Mouse (Mus musculus) testis, postnatal 10 days (tissue): Measurements from ENCODE around the gene Arhgef7.

Experiments
- DNase-seq: peaks from one replicate; pipeline ENCODE4 v3.0.0; 2021; ENCODE audit warnings: low spot score

The Arhgef7 gene

DNA sequence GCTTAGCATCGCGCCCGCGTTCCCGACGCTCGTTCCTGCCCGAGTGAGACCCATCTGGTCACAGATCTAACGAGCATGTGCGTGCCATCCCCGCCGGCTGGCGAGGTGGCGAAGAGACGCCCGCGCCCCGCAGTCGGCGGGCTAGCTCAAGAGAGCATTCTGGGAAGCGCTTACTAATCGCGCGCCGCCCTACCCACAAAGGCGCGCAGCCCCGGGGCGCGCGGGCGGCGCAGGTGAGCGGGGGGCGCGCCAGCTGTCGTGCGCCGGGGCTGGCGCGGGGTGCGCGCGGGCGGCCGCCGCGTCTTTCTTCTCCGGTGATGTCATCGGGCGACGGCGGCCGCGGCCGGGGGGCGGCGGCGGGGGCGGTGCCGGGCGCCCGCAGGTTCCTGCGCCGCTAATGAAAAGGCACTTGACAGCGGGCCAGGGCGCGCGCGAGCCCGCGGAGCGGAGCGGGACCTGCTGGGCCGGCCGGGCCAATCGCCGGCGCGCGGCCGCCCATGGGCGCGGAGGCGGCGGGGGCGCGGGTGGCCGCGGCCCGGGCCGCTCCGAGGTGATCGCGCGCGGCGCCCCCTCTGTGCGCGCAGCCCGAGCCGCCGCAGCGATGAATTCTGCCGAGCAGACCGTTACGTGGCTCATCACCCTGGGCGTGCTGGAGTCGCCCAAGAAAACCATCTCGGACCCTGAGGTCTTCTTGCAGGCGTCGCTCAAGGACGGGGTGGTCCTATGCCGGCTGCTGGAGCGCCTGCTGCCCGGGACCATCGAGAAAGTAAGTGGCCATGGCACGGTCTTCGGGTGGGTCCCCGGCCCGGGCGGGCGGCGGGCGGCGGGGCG is at the start of gene Arhgef7:
TSS of gene Arhgef7 (plus strand) at position 71 of the 831 bp plus-strand sequence.
- DNase-seq, result peak; percentile 66

DNA sequence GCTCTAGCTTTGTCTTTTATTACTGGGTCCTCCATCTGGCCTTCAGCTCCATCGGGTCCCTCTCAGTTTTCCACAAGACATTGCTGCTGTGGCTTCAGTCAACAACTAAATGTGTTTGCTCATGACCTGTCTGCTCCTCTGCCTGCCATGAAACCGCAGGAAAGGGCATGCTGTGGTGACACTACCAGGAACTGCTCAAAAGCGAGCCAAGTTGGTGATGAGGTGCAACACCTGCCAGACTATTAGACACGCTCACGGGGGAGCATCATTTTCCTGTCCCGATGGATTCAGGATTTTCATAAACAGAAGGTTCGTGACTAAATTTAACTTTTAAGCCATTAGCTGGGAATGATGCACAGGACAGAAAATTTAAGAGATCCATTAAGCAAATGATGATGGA is 43.0 kb upstream of the Arhgef7 start:
- no peak for DNase-seq

DNA sequence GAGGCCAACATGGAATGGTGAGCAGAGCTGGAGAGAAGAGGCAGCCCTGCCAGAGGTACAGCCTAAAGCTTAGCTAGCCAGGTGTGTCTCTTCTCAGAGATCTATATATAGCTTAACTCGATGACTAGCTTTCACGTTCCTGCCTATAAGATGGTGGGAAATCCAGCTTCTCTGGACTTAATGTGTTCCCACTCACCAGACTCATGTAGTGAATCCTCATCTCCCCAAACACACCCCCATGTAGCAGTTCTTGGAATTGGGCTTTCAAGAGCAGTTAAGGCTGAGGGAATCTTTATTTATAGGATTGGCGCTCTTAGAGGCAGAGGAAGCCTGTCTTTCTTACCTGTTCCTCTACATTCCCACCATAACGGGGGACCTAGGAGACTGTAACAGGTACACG is 40.3 kb upstream of the Arhgef7 start:
- no peak for DNase-seq

DNA sequence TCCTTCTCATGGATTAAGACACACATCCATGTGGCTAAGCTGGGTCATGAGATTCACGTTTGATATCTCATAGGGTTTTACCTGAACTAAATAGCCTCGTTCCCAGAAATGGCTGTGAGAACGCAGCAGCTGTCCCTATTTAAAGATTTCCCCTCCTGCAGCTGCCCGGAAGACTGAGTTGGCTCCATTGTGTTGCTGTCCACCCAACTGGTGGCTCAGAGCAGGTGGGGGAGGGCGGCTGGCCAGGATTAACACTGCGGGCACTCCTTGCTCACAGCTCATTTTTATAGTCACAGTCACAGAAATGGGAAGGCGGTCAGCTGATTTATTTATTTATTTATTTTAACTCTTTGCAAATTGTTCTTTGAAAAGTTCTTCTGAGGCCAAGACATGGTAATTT is 37.6 kb upstream of the Arhgef7 start:
- DNase-seq, result no peak

DNA sequence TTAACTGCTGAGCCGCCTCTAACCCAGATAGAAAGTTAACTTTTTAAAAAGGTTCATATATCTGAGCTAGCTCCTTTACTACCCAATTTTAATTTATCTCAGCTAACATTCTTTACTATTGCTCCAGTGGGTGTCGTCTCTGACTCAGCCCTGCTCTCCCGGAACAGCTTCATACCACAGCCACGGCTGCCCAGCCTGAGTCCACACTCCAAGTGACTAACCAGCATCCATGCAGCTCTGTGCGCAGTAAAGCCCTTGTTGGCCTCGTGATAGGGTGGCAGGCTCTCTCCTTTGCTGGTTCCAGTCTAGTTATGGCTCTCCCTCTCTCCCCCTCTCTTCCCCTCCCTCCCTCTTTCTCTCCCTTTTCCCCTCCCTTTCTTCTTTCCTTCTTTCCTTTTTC is 36.2 kb upstream of the Arhgef7 start:
- no peak for DNase-seq

DNA sequence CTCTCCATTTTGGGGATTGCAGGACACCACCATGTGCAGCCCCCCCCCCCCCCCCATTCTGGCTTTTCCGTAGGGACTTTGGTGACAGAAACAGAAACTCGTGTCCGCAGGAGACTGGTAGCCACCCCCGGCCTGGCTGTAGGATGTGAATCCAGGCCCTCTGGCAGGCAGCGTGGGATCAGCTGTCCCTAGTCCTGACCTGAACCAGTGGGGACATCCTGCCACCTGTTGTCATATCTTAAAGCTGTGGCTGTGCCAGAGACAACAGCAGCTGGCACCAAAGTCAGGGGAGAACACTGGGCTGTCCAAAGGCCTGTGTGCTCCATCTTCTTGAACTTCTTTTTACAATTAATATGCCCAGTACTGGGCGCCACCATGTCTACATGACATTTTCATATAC is 35.8 kb upstream of the Arhgef7 start:
- no peak for DNase-seq

DNA sequence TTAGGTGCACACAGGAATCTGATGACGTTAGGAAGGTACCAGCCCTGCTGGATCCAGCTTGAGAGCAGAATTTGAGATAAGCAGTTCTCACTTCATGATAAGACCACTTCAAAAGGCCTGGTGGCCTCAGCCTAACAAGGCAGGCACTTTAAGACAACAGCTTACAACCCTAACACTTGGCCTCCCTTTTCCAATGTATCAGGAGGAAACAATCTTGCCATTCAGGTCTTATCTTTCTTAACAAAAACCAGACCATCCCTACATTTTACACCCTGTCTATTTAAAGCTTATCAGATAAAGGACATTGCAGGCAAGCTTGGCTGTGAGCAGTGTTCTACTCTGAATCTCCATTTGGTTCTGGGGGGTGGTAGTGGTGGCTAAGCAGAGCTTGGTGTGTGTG is 35.1 kb upstream of the Arhgef7 start:
- no peak for DNase-seq

DNA sequence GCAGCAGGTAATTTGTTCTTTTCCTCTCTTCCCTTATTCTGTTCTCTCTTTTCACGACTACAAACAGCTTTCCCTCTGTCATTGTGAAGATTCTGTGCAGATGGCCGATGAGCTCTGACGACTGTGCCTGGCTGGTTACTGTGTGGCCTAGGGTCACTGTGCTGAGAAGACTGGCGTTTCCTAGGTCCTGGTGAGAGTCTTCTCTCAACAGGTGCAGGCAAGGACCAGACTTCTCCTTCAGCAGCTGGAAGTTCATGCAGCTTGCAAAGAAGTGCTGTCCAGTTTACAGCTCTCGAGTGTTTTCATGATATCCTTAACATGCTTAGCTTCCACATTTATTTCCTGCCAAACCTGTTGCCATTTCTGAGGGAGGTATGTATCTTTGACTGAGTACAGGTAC is 33.5 kb upstream of the Arhgef7 start:
- no peak for DNase-seq

DNA sequence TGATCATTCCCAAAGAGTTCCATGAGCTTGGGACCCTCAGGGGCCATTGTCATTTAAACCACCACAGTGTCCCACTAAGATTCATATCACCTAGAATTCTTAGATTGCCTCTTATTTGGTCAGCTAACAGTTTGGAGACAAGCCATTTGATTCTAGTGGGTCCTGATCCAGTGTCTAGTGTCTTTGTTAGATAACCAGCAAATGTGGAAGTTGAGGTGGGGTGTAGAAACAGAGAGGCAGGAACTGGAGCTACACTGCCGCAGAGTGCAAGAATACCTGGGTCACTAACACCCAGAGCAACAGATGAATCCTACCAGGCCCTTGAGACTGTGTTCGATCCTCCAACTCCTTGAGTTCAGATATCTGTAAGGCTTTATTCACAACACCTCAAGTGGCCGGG is 31.3 kb upstream of the Arhgef7 start:
- DNase-seq, result no peak

DNA sequence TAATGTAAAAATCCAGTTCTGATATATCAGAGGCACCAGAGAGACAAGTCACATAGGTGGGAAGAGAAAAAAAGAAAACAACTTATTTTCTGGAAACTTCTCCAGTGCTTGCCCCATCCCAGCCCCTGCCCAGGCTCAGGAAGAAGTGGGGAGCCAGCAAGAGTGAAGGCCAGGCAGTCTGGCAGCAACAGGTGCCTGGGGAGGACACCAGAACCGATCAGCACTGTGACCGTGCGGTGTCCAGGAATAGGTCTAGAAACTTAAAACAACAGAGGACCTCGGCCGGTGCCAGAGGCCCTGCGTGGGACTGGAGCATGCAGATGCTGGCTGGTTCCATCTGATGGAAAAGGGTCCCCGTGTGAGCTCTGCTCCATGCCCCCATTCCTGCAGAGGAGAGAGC is 30.1 kb upstream of the Arhgef7 start:
- no peak for DNase-seq

DNA sequence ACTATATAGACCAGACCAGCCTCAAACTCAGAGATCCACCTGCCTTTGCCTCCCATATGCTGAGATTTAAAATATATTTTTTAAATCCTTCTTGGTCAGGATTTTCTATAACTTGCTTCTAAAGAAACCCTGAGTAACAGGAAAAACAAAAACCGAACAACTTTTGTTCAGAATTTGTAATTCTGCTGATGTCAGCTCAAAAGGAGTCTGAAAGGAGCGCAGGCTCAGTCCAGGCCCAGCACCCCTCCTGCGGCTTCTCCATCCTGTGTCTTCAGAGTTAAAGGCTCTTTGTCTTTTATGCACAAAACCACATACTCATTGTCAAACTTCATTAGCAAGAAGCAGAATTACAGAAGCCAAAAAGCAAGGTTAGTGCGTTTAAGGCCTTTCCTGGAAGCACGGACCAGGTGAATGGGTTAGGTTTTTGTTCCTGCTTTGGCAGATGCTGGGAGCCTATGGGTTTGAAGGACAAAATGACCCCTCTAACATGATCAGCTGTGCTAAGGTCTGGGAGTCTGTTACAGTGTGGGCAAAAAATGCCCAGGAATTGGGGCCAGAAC is 28.0 kb upstream of the Arhgef7 start:
- DNase-seq, result no peak

DNA sequence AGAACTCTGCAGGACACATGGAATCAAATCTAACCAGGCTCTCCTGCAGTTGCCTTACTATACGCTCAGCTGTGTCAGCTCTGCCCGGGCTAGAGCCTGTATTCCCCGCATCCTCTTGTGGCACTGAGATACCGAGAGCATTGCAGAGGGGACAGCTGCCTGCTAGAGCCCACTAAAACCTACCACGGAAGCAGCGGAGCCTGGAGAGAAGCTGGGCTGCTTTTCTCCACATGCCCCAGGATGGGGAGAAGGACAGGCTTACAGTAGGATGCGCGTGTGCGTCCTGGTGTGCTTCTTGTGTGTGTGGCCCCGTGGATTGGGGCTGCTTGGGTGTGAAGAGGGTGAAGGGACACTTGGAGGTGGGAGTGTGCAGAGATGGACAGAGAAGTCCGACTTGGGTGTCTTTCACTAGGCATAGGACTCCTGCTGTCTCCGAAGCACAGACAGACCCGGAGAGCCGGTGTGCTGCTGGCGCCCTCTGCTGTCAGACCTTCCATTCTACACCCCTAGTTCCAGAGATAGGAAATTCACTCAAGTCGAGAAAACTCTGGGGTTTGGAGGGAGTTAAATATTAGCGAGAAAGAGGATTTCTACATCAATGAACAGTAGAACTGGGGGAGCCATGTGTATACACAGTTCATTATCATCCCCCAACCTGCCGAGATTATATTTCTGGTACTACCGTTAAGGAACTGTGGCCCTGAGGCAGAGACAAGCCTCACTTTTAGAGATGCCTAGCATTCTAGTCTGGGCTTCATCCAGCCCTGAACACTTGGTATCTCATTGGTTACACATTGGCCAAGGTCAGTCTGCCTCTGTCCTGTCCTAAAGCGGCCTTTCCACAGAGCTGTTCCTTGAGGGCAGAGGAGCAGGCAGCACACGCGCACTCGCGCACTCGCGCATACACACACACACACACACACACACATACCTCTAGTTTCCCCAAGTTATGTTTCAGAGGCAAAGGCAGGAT is 27.2 kb upstream of the Arhgef7 start:
- DNase-seq, result peak; percentile 93

DNA sequence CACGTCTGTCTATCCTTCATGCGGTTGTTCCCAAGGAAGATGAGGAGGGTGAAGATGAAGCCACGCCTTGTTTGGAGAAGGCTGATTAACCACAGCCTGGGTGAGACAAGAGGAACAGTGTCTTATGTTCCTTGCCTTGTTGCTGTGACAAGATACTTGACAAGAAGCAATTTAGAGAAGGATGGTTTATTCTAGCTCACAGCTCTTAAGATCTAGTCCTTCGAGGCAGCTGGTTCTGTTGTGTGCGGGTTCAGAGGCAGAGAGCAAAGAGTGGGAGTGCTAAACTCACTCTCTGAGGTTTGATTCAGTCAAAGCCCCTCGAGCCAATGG is 26.5 kb upstream of the Arhgef7 start, which contains the start of gene 1700016D06Rik:
TSS of gene 1700016D06Rik (minus strand) at position 31 of the 330 bp plus-strand sequence.
- no peak for DNase-seq

DNA sequence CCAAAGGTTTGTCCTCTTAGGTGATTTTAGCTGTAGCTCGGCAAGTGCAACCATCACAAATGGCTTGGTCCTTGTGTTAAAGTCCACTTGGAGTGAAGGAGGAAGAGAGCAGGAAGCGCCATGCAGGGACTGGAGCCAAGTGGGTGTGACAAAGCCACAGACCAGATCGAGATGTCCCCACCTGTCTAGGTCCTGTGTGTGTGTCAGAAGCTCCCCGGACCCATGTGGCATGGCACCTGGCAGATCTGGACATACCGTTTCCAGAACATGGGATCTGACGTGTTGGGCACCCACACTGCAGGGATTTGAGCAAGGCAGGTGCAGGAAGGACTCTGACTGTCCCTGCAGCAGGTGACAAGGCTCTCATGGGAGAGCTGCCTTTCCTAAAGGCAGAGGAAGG is 26.1 kb upstream of the Arhgef7 start:
- no peak for DNase-seq

DNA sequence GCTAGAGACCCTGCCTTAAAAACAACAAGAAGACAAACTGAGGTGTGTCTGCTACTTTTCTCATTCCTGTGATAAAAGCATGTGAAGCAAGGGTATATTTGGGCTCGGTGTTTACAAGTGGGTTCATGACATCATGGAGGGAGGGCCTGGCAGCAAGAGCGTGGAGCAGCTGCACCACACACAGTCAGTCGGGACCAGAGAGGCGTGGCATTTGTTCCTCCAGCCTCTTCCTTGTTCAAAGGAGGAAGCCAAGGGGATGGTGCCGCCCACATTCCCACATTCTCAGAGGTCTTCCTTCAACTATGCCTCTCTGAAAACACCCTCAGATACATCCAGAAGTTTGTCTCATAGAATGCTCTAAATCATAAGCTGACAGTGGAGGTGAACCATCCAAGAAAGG is 23.7 kb upstream of the Arhgef7 start:
- DNase-seq, result no peak

DNA sequence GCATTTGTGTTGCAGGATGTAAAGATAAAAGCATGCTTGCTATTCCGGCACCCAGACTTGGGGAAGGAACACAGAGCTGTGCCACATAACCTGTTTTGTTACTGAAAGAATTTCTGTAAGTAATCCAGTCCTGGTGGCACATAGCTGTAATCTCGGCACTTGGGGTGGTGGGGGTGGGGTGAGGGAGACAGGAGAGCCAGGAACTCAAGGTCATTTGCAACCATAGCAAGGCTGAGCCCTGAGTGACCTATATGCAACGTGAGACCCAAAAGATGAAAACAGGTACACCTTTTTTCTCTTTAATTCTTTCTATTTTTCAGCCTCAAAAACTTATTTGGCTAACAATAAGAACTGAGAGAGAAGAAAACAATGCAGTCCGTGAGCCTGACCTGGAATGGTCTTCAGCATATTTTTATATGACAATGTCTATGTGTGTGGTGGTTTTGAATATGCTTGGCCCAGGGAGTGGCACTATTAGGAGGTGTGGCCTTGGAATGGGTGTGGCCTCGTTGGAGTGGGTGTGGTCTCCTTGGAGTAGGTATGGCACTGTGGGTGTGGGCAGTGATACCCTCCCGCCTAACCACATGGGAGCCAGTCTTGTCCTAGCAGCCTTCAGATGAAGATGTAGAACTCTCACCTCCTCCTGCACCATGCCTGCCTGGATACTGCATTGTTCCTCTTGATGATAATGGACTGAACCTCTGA is 22.7 kb upstream of the Arhgef7 start:
- no peak for DNase-seq

DNA sequence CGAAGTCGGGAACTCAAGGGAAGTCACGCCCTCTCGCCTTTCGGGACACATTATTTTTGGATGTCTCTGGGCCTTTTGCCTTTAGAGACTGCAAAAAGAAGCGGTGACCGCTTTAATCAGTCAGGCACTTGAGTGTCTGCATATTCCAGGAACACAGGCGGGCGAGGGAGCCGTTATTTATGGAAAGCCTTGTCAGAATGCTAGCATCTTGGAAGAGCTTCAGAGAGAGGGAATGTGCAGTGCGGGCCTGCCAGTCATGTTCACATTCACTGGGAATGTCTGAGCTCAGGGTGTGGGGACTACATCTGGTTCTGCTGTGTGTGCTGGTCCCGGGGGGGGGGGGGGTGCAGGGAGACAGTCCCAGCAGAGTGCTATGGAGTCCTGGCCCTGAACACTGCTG is 21.7 kb upstream of the Arhgef7 start:
- no peak for DNase-seq

DNA sequence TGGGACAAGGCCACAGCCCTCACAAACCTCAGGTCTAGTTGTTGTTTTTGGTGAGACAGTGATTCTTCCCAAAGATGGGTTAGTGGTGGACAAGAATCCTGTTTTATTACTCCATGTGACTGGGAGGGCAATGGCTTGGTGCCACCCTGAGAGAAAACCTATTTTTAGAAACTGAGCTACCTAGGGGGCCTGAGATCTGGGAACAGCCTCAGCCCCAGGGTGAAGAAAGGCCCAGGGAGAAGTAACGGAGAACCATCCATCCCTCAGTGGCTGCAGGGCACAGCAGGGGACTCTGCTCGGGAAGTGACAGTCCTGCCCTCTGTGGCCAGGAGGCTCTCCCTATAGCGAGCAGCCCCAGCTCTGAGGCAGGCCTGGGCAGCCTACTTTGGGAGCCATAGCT is 19.8 kb upstream of the Arhgef7 start:
- no peak for DNase-seq

DNA sequence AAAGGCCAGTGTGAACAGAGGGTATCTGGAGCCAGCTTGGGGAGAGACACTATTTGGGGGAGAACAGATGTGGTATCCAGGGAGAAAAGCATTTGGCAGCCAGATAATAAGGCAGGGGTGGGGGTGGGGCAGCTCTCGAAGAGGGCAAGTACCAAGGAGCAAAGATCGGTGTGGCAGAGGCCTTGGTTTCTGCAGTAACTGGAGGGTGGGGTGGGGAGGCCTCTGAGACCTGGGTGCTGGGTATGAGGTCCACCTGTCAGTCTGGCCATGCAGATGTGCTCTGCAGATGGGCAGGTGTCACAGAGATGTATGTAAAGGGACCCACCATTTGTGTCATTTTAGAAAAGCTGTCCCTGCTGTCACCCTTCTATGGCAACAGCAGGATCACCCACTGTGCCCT is 18.7 kb upstream of the Arhgef7 start:
- no peak for DNase-seq

DNA sequence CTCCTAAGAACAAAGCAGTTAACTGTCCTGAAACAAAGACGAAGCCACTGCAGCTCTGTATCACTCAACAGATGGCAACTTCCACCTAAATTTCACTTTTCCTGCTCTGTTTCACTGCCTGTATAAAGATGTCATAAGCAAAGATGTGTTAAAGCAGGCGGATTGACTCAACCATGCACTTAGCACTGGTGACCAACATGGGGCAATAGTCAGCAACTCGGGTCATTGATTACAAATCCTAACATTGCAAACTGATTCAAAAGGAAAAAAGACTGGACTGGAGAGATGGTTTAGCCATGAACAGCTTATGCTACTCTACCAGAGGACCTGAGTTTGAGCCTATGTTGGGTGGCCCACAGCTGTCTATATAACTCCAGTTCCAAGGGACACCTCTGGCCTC is 18.0 kb upstream of the Arhgef7 start:
- DNase-seq, result no peak

DNA sequence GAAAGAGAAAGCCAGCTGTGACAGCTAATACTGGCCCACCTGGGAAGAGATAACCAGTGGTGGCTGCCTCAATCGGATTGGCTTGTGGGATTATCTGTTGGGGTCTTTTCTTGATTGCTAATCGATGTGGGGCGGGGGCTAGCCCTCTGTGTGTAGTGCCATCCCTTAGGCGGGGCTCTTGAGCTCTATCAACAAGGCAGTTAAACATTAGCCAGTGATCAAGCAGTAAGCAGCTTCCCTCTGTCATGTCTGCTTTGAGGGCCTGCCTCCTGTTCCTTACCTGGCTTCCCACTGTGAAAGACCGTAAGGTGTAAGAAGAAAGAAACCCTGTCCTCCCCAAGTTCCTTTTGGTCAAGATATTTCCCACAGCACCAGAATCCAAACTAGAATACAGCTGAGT is 17.1 kb upstream of the Arhgef7 start:
- DNase-seq, result no peak

DNA sequence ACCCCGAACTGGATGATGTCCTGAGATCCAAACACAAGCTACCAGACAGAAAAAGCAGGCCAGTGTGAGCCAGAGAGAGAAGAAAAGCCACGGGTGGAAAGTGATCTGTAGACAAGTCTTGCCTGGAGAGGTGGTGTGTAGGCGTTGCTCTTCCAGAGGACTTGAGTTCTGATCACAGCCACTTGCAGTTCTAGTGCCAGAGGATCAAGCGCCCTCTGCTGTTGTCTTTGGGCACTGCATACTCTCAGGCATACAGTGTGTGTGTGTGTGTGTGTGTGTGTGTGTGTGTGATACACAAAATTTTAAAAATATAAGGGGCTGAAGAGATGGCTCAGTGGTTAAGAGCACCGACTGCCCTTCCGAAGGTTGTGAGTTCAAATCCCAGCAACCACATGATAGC is 15.3 kb upstream of the Arhgef7 start:
- peak; percentile 66 for DNase-seq
